Mouse (Mus musculus) embryonic facial prominence, embryonic 14.5 days (tissue): ENCODE data around the gene Cactin. TPM values are rescaled to one million over a fixed set of nuclear protein-coding genes. Genes with fewer than 3 reads are reported as not detected.
A peak's percentile ranks its signal among the peaks of the same experiment; 100 is the strongest.

Experiments used
- ATAC-seq: fragments of 200-750 bp; cut with Nextera tagmentation; 2 replicates; pipeline ENCODE4 v1.8.0; 2017; ENCODE audit warnings: low read depth, moderate number of reproducible peaks, moderate TSS enrichment
- DNase-seq: peaks from one replicate; pipeline ENCODE4 v3.0.0-alpha.2; 2015; ENCODE audit warnings: low spot score
- H3K27ac ChIP-seq: fragments of 300-500 bp; sonication (generic); replicated peaks from 2 replicates; pipeline ENCODE4 v1.5.1; 2014; ENCODE audit warnings: low read depth, mild to moderate bottlenecking, low read length, moderate library complexity
- H3K27me3 ChIP-seq: fragments of 300-500 bp; sonication (generic); replicated peaks from 2 replicates; pipeline ENCODE4 v1.6.1; 2014; ENCODE audit warnings: low read length; ENCODE audit not compliant: control insufficient read depth, insufficient read depth
- H3K36me3 ChIP-seq: fragments of 300-500 bp; sonication (generic); 2 replicates; pipeline ENCODE4 v1.6.1; 2014; ENCODE audit warnings: low read length, mixed read lengths; ENCODE audit not compliant: control insufficient read depth, insufficient read depth
- H3K4me1 ChIP-seq: fragments of 300-500 bp; sonication (generic); 2 replicates; pipeline ENCODE4 v1.6.1; 2014; ENCODE audit warnings: antibody characterized with exemption, low read length; ENCODE audit not compliant: control insufficient read depth, insufficient read depth
- H3K4me2 ChIP-seq: fragments of 300-500 bp; sonication (generic); 2 replicates; pipeline ENCODE4 v1.6.1; 2014; ENCODE audit warnings: low read depth, mild to moderate bottlenecking, low read length, moderate library complexity, mixed read lengths
- H3K4me3 ChIP-seq: fragments of 300-500 bp; sonication (generic); 2 replicates; pipeline ENCODE4 v1.5.1; 2014; ENCODE audit warnings: low read depth, mild to moderate bottlenecking, low read length
- H3K9ac ChIP-seq: fragments of 300-500 bp; sonication (generic); 2 replicates; pipeline ENCODE4 v1.6.1; 2014; ENCODE audit warnings: low read depth, mild to moderate bottlenecking, low read length, moderate library complexity, mixed read lengths
- H3K9me3 ChIP-seq: fragments of 300-500 bp; sonication (generic); 2 replicates; pipeline ENCODE4 v1.6.1; 2016; ENCODE audit warnings: low read length; ENCODE audit not compliant: control insufficient read depth
- WGBS: fragments of 180-500 bp; shearing (Covaris S2); extraction: QIAGEN DNeasy Blood & Tissue Kit; methylation state at CpG from one replicate; pipeline ENCODE4 v1.1.7; 2014; 5-methylcytosine and 5-hydroxymethylcytosine counted together
- polyA plus RNA-seq: library from polyadenylated mRNA; unstranded; fragments of >200 nt; fragmentation: Nextera tagmentation; extraction: Ambion mirVana; gene quantifications from 2 replicates; pipeline ENCODE4 v1.2.1, GENCODE M21; 2014

Cactin gene
- polyA plus RNA-seq, 1 experiment from 2014 or later, result 27.0 TPM

DNA sequence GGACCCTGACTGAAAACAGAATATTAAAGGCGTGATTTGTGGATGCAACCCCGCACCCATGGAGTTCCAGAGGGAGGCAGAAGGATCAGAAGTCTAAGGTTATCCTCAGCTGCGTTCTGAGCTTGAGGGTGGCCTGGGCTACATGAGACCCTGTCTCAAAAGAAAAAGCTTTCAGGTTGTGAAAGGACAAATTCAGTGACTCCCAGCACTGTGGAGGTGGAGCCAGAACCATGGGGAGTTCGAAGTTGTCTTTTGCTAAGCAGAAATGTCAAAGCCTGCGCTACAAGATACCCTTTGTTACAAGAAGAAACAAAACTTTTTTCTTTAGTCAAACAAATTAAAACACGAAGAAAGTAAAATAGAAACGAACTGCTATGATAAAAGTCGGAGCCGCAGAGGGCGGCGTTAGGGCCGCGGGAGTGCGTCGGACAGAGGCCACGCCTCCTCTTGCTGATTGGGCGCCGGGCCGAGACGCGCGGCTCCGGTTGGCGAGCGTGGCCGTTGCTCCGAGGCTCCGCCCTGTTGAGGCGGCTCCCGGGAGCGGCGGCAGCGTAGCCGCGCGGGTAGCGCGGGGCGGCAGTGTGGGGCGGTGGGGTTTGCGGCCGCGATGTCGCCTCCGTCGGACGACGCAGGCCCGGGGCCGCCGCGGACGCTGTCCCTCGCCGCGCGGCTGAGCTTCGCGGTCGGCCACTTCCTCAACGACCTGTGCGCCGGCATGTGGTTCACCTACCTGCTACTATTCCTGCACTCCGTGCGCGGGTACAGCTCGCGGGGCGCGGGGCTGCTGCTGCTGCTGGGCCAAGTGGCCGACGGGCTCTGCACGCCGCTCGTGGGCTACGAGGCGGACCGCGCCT lies 36.3 kb downstream of the Cactin start, which contains the start of gene Mfsd12:
TSS of gene Mfsd12 (plus strand) at position 501 of the 854 bp plus-strand sequence.
- Histone ChIP-seq H3K9ac (peak within 1 kb of the TSS; percentile 83), H3K4me3 (peak within 1 kb of the TSS; percentile 81), H3K27me3 (no peaks in the 10 kb centered on the region), H3K4me1 (peaks cover 10% of the 10 kb centered on the region), H3K4me2 (peak within 1 kb of the TSS; percentile 98), H3K36me3 (no peaks in the 10 kb centered on the region), H3K9me3 (no peaks in the 10 kb centered on the region), H3K27ac (no peak within 1 kb of the TSS)
- ATAC-seq (peak; percentile 93), DNase-seq (peak; percentile 95)
- WGBS, result 3% methylated on average over 38 of the region's 79 CpGs

DNA sequence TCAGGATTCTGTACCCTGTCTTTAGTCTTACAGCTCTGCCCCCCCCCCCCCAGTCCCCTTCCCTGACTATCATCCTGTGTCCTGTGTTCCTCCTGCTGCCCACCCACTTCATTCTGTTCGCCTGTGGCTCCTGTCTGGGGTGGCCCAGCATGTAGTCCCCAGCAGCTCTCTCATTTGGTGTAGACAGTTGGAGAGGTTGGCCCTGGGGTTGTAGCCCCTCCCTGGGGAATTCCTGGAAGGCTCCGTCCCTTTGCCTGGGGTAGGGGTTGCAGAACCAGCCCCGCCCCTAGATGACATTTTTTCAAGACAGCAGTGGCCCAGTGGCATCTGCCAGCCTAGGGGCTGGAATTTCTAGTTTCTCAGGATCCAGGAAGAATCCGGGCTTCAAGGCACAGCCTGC lies 37.3 kb downstream of the Cactin start:
- Histone ChIP-seq H3K27ac (no peak overlapping the region), H3K4me2 (peak overlapping the region; percentile 98), H3K27me3 (peaks cover 7% of the 10 kb centered on the region), H3K36me3 (0 out of 2 replicates have a peak, but pooled peaks cover 6% of the 10 kb centered on the region), H3K9ac (peak overlapping the region; percentile 83), H3K4me1 (peaks cover 10% of the 10 kb centered on the region), H3K4me3 (peak overlapping the region; percentile 81), H3K9me3 (no peaks in the 10 kb centered on the region)
- 25% methylated on average over 4 of the region's 4 CpGs for WGBS
- ATAC-seq, result no peak
- peak; percentile 56 for DNase-seq

DNA sequence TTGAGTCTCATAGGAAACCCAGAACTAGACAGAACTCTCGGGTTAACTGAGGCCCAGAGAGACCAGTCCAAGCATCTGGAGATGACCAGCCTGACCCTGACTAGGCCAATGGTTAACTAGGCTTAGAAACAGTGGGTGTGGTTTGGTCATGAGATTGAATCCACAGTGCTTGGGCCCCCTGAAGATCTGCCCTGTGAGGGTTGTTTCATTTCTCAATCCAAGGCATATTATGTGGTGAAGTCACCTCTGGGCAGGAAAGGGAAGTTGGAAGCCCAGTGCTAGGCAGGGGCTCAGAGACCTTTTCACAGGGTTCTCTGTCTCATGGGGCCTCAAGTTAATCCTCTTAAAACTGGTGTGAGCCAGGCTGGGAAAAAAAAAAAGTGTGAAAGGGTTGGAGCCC lies 37.9 kb downstream of the Cactin start:
- Histone ChIP-seq H3K9ac (peak overlapping the region; percentile 83), H3K4me2 (peak overlapping the region; percentile 98; the same call in 1 of the 2 replicates), H3K4me1 (peaks cover 15% of the 10 kb centered on the region), H3K27ac (no peak overlapping the region), H3K36me3 (0 out of 2 replicates have a peak, but pooled peaks cover 6% of the 10 kb centered on the region), H3K9me3 (no peaks in the 10 kb centered on the region), H3K27me3 (peaks cover 13% of the 10 kb centered on the region), H3K4me3 (peak overlapping the region; percentile 81; the same call in 1 of the 2 replicates)
- no peak for DNase-seq
- WGBS, result 61% methylated on average over 1 of the region's 1 CpGs
- ATAC-seq, result no peak

DNA sequence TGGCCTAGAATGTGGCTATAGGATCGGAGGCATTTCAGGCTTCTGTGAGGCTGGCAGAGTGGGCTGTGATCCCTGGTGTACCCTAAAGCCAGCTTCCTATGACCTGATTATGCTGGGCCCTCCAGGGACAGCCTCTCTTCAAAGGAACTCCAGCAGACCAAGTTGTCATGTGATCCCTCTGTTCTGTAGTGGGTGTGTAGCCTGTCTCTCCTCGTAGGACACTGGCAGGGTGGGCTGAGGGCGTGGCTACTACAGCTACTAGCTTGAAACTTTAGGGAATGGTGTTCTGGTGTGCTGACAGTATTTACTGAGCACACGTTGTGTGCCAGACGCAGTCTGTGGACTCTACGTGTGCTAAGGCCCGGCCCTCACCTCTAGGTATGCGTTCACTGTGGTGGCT lies 39.8 kb downstream of the Cactin start:
- Histone ChIP-seq H3K27me3 (peaks cover 20% of the 10 kb centered on the region), H3K4me1 (peaks cover 27% of the 10 kb centered on the region), H3K9me3 (no peaks in the 10 kb centered on the region), H3K9ac (no peak overlapping the region), H3K4me3 (no peak overlapping the region), H3K27ac (no peak overlapping the region), H3K4me2 (no peak overlapping the region), H3K36me3 (0 out of 2 replicates have a peak, but pooled peaks cover 6% of the 10 kb centered on the region)
- DNase-seq (no peak), ATAC-seq (no peak)
- 59% methylated on average over 8 of the region's 8 CpGs for WGBS

DNA sequence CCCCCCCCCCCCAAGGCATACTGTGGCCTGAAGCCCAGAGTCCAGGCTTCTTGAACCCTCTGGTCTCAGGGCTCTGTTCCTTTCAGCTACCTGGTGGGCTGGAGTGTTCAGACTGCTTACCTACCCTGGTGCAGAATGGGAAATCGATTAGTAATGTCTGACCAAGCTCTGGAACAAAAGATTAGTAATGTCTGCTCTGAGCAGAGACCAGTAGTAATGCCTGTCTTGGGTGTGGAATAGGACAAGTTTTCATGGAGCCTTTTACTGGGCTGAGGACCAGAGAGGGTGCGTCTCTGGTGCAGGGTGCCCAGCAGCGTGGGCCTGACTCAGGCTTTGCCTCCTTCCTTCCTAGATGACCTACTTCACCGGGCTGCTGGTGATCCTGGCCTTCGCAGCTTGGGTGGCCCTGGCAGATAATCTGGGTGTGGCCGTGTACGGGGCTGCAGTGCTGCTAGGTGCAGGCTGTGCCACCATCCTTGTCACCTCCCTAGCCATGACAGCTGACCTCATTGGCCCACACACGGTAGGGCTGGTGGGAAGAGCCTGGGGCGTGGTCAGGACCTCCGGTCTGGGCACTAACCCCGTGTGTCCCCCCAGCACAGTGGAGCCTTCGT lies 41.5 kb downstream of the Cactin start:
- 66% methylated on average over 12 of the region's 12 CpGs for WGBS
- H3K4me1 ChIP-seq, result peaks cover 27% of the 10 kb centered on the region
- H3K9ac ChIP-seq, result no peak overlapping the region
- DNase-seq (no peak), ATAC-seq (no peak)
- no peak overlapping the region for H3K27ac ChIP-seq
- peaks cover 20% of the 10 kb centered on the region for H3K27me3 ChIP-seq
- H3K4me3 ChIP-seq, result no peak overlapping the region
- no peaks in the 10 kb centered on the region for H3K9me3 ChIP-seq
- peaks cover 23% of the 10 kb centered on the region for H3K36me3 ChIP-seq
- no peak overlapping the region for H3K4me2 ChIP-seq

DNA sequence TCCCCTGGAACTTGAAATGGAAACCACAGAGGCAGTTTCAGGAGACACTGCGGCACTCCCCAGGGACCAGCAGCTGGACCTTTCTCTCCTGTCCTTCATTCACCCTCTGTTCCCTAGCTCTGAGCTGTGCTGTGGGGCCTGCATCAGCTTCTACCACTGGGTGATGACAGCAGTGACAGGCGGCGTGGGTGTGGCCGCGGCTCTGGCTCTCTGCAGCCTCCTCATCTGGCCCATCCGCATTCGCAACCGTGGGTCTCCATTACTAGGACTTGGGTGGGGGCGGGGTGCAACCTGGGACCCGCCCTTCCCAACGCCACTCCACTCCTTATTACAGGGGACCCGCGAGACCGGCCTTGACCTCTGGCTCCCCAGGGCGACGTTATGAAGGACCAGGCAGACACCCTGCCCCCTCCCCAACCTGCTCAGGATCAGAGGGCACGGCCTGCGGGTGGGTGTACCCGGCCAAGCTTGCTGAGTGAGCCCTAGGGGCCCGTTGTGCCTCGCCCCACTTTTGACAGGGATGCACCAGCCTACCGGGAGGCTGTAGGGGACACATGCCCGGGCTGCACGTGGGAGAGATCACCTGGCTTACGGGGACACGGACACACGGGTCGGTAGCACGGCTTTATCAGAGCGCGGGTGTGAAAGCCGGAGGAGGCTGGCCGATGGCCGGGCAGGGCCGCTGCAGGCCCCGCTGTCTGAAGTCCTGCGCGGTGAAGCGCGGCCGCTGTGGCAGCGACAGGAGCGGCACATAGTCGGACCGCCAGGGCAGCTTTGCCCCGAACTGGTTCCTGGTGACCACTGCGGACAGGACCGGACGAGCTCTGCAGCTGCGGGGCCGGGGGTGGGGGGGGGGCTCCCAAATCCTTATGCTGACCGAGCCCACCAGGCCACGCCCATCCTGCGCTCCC lies 42.8 kb downstream of the Cactin start:
- Histone ChIP-seq H3K4me2 (peak overlapping the region; percentile 56), H3K9ac (peak overlapping the region; percentile 55), H3K36me3 (peaks cover 35% of the 10 kb centered on the region), H3K27ac (no peak overlapping the region), H3K9me3 (no peaks in the 10 kb centered on the region), H3K27me3 (peaks cover 20% of the 10 kb centered on the region), H3K4me1 (peaks cover 20% of the 10 kb centered on the region), H3K4me3 (peak overlapping the region; percentile 35)
- WGBS, result 14% methylated on average over 31 of the region's 54 CpGs
- ATAC-seq (no peak), DNase-seq (no peak)

DNA sequence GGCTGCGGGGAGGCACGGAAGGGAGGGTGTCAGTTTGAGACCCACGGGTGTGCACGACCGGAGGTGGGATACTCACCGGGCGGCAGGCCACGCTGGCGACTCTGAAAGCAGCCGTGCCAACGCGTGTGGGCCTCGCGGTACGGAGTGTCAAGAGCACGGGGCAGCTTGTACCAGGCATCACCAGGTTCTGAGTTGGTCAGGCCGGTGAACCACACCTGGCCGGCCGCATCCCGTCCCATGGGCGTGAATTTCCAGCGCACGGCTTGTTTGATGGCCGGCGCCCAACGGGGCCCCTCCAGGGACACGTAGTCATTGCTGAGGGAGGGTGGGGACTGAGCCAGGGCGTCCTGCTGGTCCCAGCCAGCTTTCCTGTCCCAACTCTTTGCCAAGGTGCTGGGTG lies 43.8 kb downstream of the Cactin start:
- Histone ChIP-seq H3K4me2 (peak overlapping the region; percentile 56), H3K36me3 (peaks cover 45% of the 10 kb centered on the region), H3K4me1 (peaks cover 17% of the 10 kb centered on the region), H3K9ac (peak overlapping the region; percentile 55), H3K27ac (no peak overlapping the region), H3K4me3 (peak overlapping the region; percentile 35), H3K9me3 (no peaks in the 10 kb centered on the region), H3K27me3 (peaks cover 20% of the 10 kb centered on the region)
- DNase-seq (no peak), ATAC-seq (no peak)
- WGBS, result 17% methylated on average over 20 of the region's 28 CpGs

DNA sequence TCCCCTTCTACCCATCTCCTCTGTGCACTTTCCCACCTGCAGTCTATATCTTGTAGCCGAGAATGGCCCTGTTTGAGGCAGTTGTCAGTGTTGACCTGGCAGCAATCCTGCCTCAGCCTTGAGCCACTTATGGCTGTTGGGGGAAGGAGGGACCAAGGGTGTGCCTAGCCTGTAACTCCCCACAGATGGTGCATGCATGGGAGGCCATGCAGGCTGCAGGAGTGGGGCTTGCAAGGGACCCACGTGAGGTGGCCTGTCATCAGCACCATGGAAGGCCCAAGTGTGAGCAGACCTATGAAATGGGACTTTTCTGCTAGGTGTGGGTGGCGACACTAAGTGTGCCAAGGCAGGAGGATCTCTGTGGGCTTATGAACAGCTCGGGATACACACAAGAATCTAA lies 44.2 kb downstream of the Cactin start:
- no peak overlapping the region for H3K27ac ChIP-seq
- peaks cover 17% of the 10 kb centered on the region for H3K4me1 ChIP-seq
- 28% methylated on average over 4 of the region's 4 CpGs for WGBS
- H3K4me3 ChIP-seq, result no peak overlapping the region
- H3K9me3 ChIP-seq, result no peaks in the 10 kb centered on the region
- peaks cover 20% of the 10 kb centered on the region for H3K27me3 ChIP-seq
- no peak for DNase-seq
- ATAC-seq, result peak; percentile 10; the same call in 1 of the 2 replicates
- peak overlapping the region; percentile 56; the same call in 1 of the 2 replicates for H3K4me2 ChIP-seq
- H3K36me3 ChIP-seq, result peaks cover 49% of the 10 kb centered on the region
- no peak overlapping the region for H3K9ac ChIP-seq
